Mouse (Mus musculus) embryonic fibroblast, embryonic 13.5 days (primary cell): ENCODE results near the gene Tmem56.

Experiments used
- CTCF ChIP-seq: IDR thresholded peaks from 2 replicates; pipeline ENCODE4 v1.5.1; 2011; ENCODE audit warnings: mild to moderate bottlenecking, control low read depth, low read length, moderate library complexity, borderline replicate concordance; ENCODE audit not compliant: insufficient read depth
- POLR2A ChIP-seq: IDR thresholded peaks from 2 replicates; pipeline ENCODE4 v1.6.1; 2011; ENCODE audit warnings: low read depth, mild to moderate bottlenecking, control low read depth, low read length, moderate library complexity

- TF ChIP-seq POLR2A (no peak), CTCF (no peak)
Measured at GRCm38 (mm10) chr3:121277009-121277408, 5.9 kb downstream of the Tmem56 start.
